Mouse (Mus musculus) frontal cortex, postnatal 25 days (tissue): ENCODE measurements around the gene L3mbtl3.

Experiments used
- DNase-seq, 2 experiments: peaks; one replicate each; pipeline ENCODE4 v3.0.0; 2022; ENCODE audit warnings: low spot score in 2 of 2

Gene L3mbtl3

GRCm38 (mm10) chr10:26337896-26338503 is 37.8 kb downstream of the L3mbtl3 start:
- DNase-seq = no peak

GRCm38 (mm10) chr10:26333966-26334365 is 41.8 kb downstream of the L3mbtl3 start:
- no peak for DNase-seq

- no peak for DNase-seq
Measured at GRCm38 (mm10) chr10:26332781-26333180, 43.0 kb downstream of the L3mbtl3 start.

GRCm38 (mm10) chr10:26328843-26329242 is 46.9 kb downstream of the L3mbtl3 start:
- DNase-seq = no peak

GRCm38 (mm10) chr10:26327691-26328542 is 47.9 kb downstream of the L3mbtl3 start:
- no peak for DNase-seq

- DNase-seq = no peak
Measured at GRCm38 (mm10) chr10:26327291-26327690, 48.5 kb downstream of the L3mbtl3 start.

GRCm38 (mm10) chr10:26325320-26325719 is 50.5 kb downstream of the L3mbtl3 start:
- no peak for DNase-seq

- DNase-seq = no peak
Measured at GRCm38 (mm10) chr10:26322344-26323051, 53.3 kb downstream of the L3mbtl3 start.

GRCm38 (mm10) chr10:26320679-26321078 is 55.1 kb downstream of the L3mbtl3 start:
- no peak for DNase-seq

GRCm38 (mm10) chr10:26314327-26314726 is 61.4 kb downstream of the L3mbtl3 start:
- no peak for DNase-seq

GRCm38 (mm10) chr10:26303485-26303884 is 72.3 kb downstream of the L3mbtl3 start:
- no peak for DNase-seq

GRCm38 (mm10) chr10:26302336-26302735 is 73.4 kb downstream of the L3mbtl3 start:
- no peak for DNase-seq

GRCm38 (mm10) chr10:26297626-26298025 is 78.1 kb downstream of the L3mbtl3 start:
- no peak for DNase-seq

- no peak for DNase-seq
Measured at GRCm38 (mm10) chr10:26297200-26297599, 78.6 kb downstream of the L3mbtl3 start.

GRCm38 (mm10) chr10:26287136-26287535 is 88.6 kb downstream of the L3mbtl3 start:
- DNase-seq = no peak

- DNase-seq = no peak
Measured at GRCm38 (mm10) chr10:26280009-26280408, 95.8 kb downstream of the L3mbtl3 start.

- DNase-seq = no peak
Measured at GRCm38 (mm10) chr10:26275414-26275813, 100.4 kb downstream of the L3mbtl3 start.

GRCm38 (mm10) chr10:26263744-26264459 is 111.9 kb downstream of the L3mbtl3 start:
- no peak for DNase-seq

GRCm38 (mm10) chr10:26259908-26260307 is 115.9 kb downstream of the L3mbtl3 start:
- DNase-seq = no peak

GRCm38 (mm10) chr10:26249426-26250165 is 126.2 kb downstream of the L3mbtl3 start:
- DNase-seq = peak; percentile 19 to 50

GRCm38 (mm10) chr10:26244466-26244865 is 131.3 kb downstream of the L3mbtl3 start:
- no peak for DNase-seq
